Mouse (Mus musculus) yolk sac, embryonic 10.5 days (tissue): Measurements from ENCODE around the gene Dclk2.

Experiments
- DNase-seq: peaks from one replicate; pipeline ENCODE4 v3.0.0-alpha.2; 2017; ENCODE audit warnings: low spot score

Gene Dclk2

DNA sequence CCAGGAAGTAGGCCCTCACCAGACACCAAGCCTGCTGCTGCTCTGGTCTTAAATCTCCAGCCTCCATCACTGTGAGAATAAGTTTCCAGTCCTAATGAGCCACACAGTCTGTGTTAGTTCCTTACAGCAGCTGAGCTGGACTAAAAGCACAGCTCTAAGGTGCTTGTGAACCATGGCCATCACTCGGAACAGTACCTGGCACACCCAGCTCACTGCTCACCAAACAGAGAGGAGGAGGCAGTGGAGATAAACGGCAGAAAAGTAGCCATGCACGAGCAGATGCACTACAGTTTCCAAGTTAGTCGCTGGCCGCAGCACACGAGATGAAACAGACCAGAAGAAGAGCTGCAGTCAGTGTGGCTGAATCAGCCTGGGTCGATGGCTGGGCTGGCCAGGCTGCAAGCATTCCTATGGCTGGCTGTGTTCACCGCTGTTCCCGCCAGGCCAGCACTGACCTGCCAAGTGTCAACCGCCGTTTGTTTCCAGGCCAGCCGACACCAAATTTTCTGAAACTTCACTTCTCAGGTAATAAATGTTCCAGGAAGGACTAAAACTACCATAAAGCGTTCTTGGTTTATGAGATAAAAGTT lies 122.7 kb downstream of the Dclk2 start:
- no peak for DNase-seq

- no peak for DNase-seq
Measured at GRCm38 (mm10) chr3:86796716-86797115, 123.9 kb downstream of the Dclk2 start.

DNA sequence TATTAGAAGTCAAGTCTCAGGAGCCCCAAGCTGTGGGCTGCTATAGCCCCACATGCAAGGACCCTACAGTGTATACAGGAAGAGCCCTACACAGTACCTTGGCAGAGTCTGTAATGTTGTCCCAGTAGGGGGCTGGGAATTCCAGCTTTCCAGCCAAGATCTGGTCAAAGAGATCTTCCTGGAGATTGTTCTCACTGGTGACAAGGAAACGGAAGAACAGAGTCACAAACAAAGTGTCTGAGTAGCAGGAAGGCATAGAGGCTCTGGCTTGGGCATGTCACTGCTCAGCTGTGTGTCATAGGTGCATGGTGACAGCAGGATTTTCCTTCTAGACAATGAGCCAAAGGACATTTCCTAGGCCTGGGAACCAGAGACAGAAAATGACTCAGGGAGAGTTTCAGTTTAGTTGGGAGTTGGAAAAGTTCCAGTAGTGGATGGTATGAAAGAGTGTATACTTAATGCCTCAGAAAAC lies 126.9 kb downstream of the Dclk2 start:
- DNase-seq, result no peak

DNA sequence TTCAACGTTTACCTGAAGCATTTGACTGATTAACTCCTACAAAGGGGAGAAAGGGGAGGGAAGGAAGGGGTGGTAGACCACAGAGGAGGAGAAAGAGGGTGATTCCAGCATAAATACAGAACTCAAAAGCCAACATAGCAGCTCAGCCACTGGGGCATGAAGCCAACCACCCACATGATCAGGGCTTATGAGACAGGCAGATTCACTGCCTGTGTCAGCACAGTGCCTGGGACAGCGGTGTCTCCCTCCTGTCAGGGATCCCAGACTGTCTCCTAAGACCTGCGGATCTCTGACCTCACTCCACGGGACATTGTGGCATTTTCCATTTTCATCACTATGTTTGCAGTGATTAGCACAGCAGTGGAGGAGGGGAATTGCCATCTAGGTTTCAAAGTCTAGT lies 127.4 kb downstream of the Dclk2 start:
- DNase-seq, result no peak

- no peak for DNase-seq
Measured at GRCm38 (mm10) chr3:86789752-86790151, 130.9 kb downstream of the Dclk2 start.

- DNase-seq, result peak; percentile 32
Measured at GRCm38 (mm10) chr3:86788711-86789110, 131.9 kb downstream of the Dclk2 start.

- DNase-seq, result no peak
Measured at GRCm38 (mm10) chr3:86787423-86788123, 133.1 kb downstream of the Dclk2 start.

GRCm38 (mm10) chr3:86786845-86787351 lies 133.8 kb downstream of the Dclk2 start:
- DNase-seq, result peak; percentile 40

- DNase-seq, result no peak
Measured at GRCm38 (mm10) chr3:86786280-86786679, 134.4 kb downstream of the Dclk2 start.

- DNase-seq, result no peak
Measured at GRCm38 (mm10) chr3:86784930-86785329, 135.7 kb downstream of the Dclk2 start.

DNA sequence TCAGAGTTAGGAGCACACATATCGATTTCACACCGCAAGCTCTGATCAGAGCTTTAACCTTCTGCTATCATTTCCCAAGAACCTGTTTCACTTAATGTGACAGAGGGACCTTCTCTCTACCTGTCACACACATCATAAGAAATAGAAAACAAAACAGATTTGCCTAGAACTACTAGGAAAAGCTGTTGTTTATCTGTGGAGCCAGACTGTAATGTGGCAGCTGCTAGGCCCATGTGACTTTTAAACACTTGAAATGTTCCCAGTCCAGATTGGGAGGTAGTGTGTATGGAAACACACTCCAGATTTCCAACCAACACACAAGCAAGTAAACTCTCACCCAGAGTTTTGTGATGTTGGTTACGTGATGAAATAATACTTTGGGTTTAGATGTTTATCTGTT lies 136.6 kb downstream of the Dclk2 start:
- no peak for DNase-seq

GRCm38 (mm10) chr3:86779704-86780103 lies 140.9 kb downstream of the Dclk2 start:
- DNase-seq, result no peak

DNA sequence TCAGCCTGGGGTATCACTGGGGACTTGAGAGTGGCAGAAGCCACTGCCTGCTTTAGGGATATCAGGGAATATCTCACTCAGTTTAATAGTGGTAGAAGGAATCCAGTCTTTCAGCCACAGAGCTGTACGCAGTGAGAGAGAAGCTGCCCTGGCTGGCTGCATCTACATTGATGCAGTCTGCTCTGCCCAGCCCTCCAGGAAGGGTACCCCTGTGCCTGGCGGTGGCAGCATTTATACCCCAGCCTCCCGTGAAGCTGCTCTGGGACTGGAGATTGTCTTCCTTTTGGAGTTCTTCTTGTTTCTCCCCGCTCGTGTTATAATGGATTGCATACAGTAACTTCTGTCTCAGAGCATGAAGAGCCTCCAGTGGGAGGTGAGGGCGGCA lies 145.2 kb downstream of the Dclk2 start:
- DNase-seq, result no peak

GRCm38 (mm10) chr3:86774566-86775443 lies 145.8 kb downstream of the Dclk2 start:
- no peak for DNase-seq

DNA sequence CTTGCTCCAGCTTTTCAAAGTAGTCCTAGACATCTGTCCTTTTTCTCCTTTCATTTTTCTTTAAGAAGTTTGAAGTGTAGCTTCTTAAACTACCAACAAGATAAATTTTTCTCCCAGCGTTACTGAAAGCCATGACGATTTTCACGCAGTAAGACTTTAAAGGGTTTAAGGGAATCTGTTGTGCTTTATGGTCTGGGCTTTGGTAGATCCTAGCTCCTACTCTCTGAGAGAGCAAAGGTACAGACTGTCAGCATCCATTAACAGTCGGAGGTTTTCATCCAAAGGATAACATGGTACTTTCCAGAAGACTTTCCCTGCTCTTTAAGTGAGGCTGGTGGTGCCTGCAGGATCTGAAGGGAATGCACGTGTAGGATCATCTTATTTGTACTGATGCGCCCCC lies 151.7 kb downstream of the Dclk2 start:
- no peak for DNase-seq

GRCm38 (mm10) chr3:86768553-86768952 lies 152.1 kb downstream of the Dclk2 start:
- peak; percentile 30 for DNase-seq

DNA sequence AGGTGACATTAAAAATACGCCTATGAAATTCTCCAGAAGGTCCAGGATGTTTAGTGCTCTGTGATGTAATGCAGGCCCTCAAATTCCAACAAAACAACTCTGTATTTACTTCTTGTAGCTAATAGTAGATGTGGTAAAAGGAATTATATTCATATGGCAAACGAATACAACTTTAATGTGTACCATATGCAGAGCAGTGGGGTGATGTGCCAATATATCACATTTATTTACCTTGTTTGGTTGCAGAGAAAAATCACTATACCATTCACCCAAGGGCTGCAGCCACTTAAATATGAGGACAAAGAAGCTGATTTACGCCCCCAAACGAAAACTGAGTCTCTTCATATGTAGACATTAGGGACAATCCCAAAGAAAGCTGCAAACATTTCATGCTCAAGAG lies 158.2 kb downstream of the Dclk2 start:
- DNase-seq, result no peak

- no peak for DNase-seq
Measured at GRCm38 (mm10) chr3:86762036-86762415, 158.6 kb downstream of the Dclk2 start.

DNA sequence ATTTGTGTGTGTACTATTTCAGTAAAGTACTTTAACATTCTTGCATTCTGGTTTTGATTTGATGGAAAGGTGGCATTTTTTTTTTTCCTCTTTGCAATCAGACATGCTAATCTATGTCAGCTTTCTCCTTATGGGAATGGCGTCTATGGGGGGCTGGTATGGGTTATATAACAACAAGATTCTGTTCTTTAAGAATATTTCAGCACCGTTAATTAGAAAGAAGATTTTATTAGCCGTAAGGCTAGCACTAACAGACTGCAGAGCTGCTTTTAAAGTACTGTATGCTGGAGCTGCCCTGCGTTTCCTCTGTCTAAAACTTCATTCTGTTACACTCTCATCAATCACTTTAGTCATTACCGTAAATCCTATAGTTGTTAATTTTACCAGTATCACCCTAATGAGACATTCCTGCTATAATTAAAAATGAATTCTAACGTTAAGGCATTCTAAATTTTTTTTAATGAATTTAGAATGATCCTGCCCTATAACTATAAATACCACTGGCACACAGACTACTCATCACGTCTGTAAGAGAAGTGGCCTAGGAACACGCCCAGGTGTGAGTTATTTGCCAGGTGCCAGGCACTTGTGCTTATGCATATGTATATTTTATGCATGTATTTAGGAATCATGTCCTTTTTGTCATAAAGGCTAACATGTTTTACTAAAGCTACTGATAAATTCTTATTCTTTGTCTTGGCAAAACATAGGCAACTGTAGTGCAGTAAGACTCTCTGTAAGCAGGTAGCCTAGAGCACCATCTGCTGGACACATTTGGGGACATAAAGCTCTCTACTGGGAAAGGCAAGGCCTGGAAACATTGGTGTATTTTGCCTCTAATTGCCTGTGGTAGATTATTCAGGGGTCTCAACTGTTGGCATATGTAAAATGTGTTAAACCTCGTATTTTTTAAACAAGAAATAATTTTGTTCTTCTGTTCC lies 159.3 kb downstream of the Dclk2 start:
- peak; percentile 68 for DNase-seq

DNA sequence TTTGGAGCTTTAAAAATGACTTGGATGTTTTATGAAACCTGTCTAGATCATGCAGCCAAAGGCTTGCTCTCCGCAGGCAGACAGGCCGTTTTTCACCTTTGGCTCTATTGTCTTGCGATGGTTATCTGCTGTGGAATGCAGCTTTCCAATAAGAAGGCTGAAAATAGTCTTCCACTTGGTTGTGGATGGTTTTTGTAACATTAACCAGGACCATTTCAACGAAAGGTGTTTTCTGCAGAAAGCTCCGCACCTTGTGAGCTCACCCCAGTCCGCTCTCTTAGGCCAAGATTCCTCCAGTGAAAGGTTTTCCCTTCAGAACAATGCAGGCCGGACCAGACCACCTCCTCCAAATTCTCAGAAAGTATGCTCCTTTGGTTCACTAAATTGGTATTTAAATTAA lies 160.2 kb downstream of the Dclk2 start:
- peak; percentile 16 for DNase-seq

GRCm38 (mm10) chr3:86759834-86760233 lies 160.8 kb downstream of the Dclk2 start:
- DNase-seq, result no peak

DNA sequence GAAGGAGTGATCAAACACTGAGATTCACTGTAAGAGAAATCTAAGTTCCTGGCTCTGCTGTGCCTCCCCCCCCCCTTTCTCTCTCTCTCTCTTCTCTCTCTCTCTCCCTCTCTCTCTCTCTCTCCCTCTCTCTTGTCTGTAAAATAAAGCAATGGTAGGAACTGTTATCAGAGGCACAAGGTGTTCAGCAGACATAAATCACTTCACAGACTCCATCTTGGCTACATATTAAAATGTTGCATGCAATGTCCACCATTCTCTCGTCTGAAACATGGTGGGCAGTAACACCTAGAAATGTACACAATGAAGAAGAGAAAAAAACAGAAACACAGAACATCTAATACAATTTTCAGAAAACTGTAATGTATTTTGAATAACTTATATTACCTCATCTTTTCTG lies 161.3 kb downstream of the Dclk2 start:
- DNase-seq, result no peak
